Mouse (Mus musculus) lung, postnatal 0 days (tissue): ENCODE results near the gene Pthlh. TPM values are rescaled to one million over a fixed set of nuclear protein-coding genes. Genes with fewer than 3 reads are reported as not detected.
A peak's percentile ranks its signal among the peaks of the same experiment; 100 is the strongest.

Experiments used
- ATAC-seq: fragments of 200-750 bp; cut with Nextera tagmentation; 2 replicates; pipeline ENCODE4 v1.8.0; 2017; ENCODE audit warnings: moderate library complexity
- DNase-seq: peaks from one replicate; pipeline ENCODE4 v3.0.0-alpha.2; 2016; ENCODE audit warnings: low spot score
- H3K27ac ChIP-seq: fragments of 300-500 bp; sonication (generic); 2 replicates; pipeline ENCODE4 v1.5.1; 2014; ENCODE audit warnings: antibody characterized with exemption, mild to moderate bottlenecking, low read length, mixed read lengths
- H3K27me3 ChIP-seq: fragments of 300-500 bp; sonication (generic); replicated peaks from 2 replicates; pipeline ENCODE4 v1.6.1; 2014; ENCODE audit warnings: low read length, mixed read lengths; ENCODE audit not compliant: insufficient read depth
- H3K36me3 ChIP-seq: fragments of 300-500 bp; sonication (generic); 2 replicates; pipeline ENCODE4 v1.6.1; 2014; ENCODE audit warnings: low read length, mixed read lengths; ENCODE audit not compliant: insufficient read depth
- H3K4me1 ChIP-seq: fragments of 300-500 bp; sonication (generic); 2 replicates; pipeline ENCODE4 v1.6.1; 2014; ENCODE audit warnings: antibody characterized with exemption, low read depth, low read length, mixed read lengths; ENCODE audit not compliant: insufficient read depth
- H3K4me2 ChIP-seq: fragments of 300-500 bp; sonication (generic); replicated peaks from 2 replicates; pipeline ENCODE4 v1.6.1; 2014; ENCODE audit warnings: low read depth, mild to moderate bottlenecking, low read length, moderate library complexity, mixed read lengths
- H3K4me3 ChIP-seq: fragments of 300-500 bp; sonication (generic); 2 replicates; pipeline ENCODE4 v1.5.1; 2014; ENCODE audit warnings: low read depth, low read length
- H3K9ac ChIP-seq: fragments of 300-500 bp; sonication (generic); replicated peaks from 2 replicates; pipeline ENCODE4 v1.6.1; 2014; ENCODE audit warnings: low read depth, mild to moderate bottlenecking
- H3K9me3 ChIP-seq: fragments of 300-500 bp; sonication (generic); 2 replicates; pipeline ENCODE4 v1.6.1; 2016; ENCODE audit warnings: low read length, mixed read lengths
- CTCF ChIP-seq: IDR thresholded peaks from 2 replicates; pipeline ENCODE4 v1.5.1; 2016; ENCODE audit warnings: antibody characterized with exemption, mild to moderate bottlenecking
- EP300 ChIP-seq: IDR thresholded peaks from 2 replicates; pipeline ENCODE4 v1.6.1; 2016; ENCODE audit warnings: antibody characterized with exemption, mild to moderate bottlenecking, control low read depth
- WGBS: fragments of 180-500 bp; shearing (Covaris S2); extraction: QIAGEN DNeasy Blood & Tissue Kit; methylation state at CpG from one replicate; pipeline ENCODE4 v1.1.7; 2014; 5-methylcytosine and 5-hydroxymethylcytosine counted together
- polyA plus RNA-seq: library from polyadenylated mRNA; unstranded; fragments of >200 nt; fragmentation: Nextera tagmentation; extraction: Ambion mirVana; gene quantifications from 2 replicates; pipeline ENCODE4 v1.2.1, GENCODE M21; 2015

Gene Pthlh
- polyA plus RNA-seq, 1 experiment from 2014 or later = 1.5 TPM

GRCm38 (mm10) chr6:147279309-147279708 is 15.3 kb upstream of the Pthlh start:
- WGBS = 47% methylated on average over 5 of the region's 5 CpGs
- DNase-seq (no peak), ATAC-seq (no peak)
- H3K4me1 ChIP-seq = no peaks in the 10 kb centered on the region
- H3K36me3 ChIP-seq = no peaks in the 10 kb centered on the region
- H3K27ac ChIP-seq = no peak overlapping the region
- H3K4me3 ChIP-seq = no peak overlapping the region
- no peaks in the 10 kb centered on the region for H3K9me3 ChIP-seq
- TF ChIP-seq EP300 = no peak
- TF ChIP-seq CTCF = no peak
- no peak overlapping the region for H3K4me2 ChIP-seq
- H3K9ac ChIP-seq = no peak overlapping the region
- no peaks in the 10 kb centered on the region for H3K27me3 ChIP-seq

DNA sequence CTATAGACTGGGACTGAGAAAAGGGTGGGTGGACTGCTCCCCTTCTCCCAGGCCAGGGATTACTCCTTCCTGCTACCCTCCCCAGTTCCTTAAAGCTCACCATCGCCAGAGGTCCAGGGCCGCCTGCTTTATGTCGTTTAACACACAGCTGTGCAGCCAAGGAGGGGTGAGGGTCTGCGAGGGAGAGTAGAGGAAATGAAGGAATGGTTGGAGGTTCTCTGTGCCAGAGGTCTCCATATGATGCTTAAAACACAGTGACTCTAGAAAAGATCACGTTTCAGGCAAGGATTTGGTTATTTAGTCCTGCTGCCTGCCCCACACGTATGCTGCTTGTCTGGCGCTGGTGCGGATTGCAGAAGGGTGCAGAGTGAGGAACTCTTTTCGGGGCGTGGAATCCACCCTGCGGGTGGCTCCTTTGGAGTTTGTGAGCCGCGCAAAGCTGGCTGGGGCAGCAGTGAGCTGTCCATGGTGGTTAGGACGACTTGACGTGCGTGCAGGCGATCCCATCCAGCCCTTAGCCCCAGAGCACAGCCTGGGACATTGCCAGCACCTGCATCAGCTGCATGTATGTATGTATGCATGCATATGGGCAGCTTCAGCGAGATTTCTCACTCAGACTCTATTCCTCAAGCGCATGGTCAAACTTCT is 4.3 kb upstream of the Pthlh start:
- DNase-seq (peak; percentile 45), ATAC-seq (peak; percentile 47)

GRCm38 (mm10) chr6:147266466-147266865 is 2.5 kb upstream of the Pthlh start:
- H3K4me2 ChIP-seq = no peak overlapping the region

More for the DNA sequence above, 4.3 kb upstream of the Pthlh start:
- no peak overlapping the region for H3K4me3 ChIP-seq
- H3K9ac ChIP-seq = no peak overlapping the region
- no peak overlapping the region for H3K4me2 ChIP-seq
- no peak overlapping the region for H3K27ac ChIP-seq
- no peaks in the 10 kb centered on the region for H3K9me3 ChIP-seq
- no peak for TF ChIP-seq EP300
- 2% methylated on average over 19 of the region's 19 CpGs for WGBS
- no peaks in the 10 kb centered on the region for H3K4me1 ChIP-seq
- no peaks in the 10 kb centered on the region for H3K36me3 ChIP-seq
- H3K27me3 ChIP-seq = peaks cover 11% of the 10 kb centered on the region

DNA sequence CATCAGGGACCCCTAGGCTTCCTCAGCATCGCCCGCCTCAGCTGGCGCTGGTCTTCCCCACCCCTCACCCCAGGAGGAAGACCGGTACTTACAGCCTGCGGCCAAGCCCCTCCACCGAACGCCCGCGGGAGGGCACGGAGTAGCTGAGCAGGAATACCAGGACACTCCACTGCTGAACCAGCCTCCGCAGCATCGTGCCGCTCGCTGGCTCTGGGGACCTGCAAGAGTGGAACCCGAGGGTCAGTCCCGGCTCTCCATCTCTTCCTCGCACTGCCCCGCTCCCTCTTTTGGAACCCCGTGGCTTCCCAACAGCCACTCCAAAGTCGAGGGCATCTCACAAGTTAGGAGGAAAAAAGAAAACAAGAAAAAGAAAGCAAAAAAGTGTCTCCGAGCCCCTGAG is 805 bp downstream of the Pthlh start:
- under 1% methylated on average over 21 of the region's 21 CpGs for WGBS
- peaks cover 15% of the 10 kb centered on the region for H3K27me3 ChIP-seq

More at GRCm38 (mm10) chr6:147266466-147266865, 2.5 kb upstream of the Pthlh start:
- TF ChIP-seq EP300 (no peak), CTCF (no peak)
- WGBS = 79% methylated on average over 6 of the region's 6 CpGs
- Histone ChIP-seq H3K27me3 (peaks cover 15% of the 10 kb centered on the region), H3K36me3 (no peaks in the 10 kb centered on the region), H3K4me3 (no peak overlapping the region), H3K27ac (no peak overlapping the region), H3K4me1 (no peaks in the 10 kb centered on the region), H3K9ac (no peak overlapping the region), H3K9me3 (no peaks in the 10 kb centered on the region)
- DNase-seq (no peak), ATAC-seq (no peak)

DNA sequence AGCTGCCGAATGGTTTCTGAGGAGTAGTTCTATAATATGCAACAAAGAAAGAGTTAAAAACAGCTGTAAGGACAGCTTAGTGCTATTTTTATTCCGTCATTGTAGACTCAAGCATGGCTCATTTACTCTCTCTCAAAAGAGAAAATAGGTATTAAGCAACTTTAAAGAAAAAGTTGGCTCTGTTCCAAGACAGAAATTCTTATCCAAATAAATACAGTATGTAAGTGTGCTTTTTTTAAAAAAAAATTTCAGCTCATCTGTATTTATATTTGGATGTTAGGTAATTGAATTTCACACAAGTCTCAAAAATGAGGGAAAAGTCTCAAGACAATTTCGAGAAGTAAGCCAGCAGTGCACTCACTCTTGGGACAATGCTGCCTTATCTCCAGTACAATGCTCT is 2.4 kb downstream of the Pthlh start:
- no peak for TF ChIP-seq CTCF
- no peak for TF ChIP-seq EP300
- peak; percentile 52 for DNase-seq
- WGBS = 27% methylated on average over 3 of the region's 3 CpGs
- Histone ChIP-seq H3K4me1 (no peaks in the 10 kb centered on the region), H3K4me3 (no peak overlapping the region), H3K27me3 (peaks cover 12% of the 10 kb centered on the region), H3K9me3 (no peaks in the 10 kb centered on the region), H3K27ac (no peak overlapping the region), H3K4me2 (no peak overlapping the region), H3K9ac (no peak overlapping the region), H3K36me3 (no peaks in the 10 kb centered on the region)
- ATAC-seq = no peak

More for the DNA sequence above, 805 bp downstream of the Pthlh start:
- Histone ChIP-seq H3K9ac (no peak overlapping the region), H3K27ac (no peak overlapping the region), H3K4me1 (no peaks in the 10 kb centered on the region), H3K4me2 (peak overlapping the region; percentile 76), H3K9me3 (no peaks in the 10 kb centered on the region), H3K4me3 (peak overlapping the region; percentile 42), H3K36me3 (no peaks in the 10 kb centered on the region)
- ATAC-seq (no peak), DNase-seq (peak; percentile 15)
- TF ChIP-seq EP300 (no peak), CTCF (no peak)

DNA sequence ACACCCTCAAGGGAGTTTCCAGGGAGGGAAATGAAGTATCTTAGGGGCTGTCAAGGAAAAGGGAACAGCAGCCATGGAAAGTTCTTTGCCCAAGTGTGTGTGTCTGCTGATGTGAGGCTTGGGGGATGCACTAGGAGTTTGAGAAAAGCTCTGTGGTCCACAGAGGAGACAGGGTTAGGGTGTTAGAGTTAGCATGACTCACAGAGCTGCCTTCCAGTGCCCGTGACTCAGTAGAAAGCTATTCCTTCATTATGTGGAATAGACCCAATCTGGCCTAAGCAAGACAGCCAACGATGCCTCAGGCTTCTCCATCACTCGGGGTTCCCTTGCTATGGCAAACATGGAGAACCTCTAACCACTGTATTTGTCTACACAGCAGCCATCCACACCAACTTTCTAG is 3.2 kb downstream of the Pthlh start:
- no peak overlapping the region for H3K27ac ChIP-seq
- no peaks in the 10 kb centered on the region for H3K4me1 ChIP-seq
- ATAC-seq (no peak), DNase-seq (no peak)
- peaks cover 12% of the 10 kb centered on the region for H3K27me3 ChIP-seq
- TF ChIP-seq CTCF (no peak), EP300 (no peak)
- H3K9me3 ChIP-seq = no peaks in the 10 kb centered on the region
- no peak overlapping the region for H3K4me2 ChIP-seq
- H3K9ac ChIP-seq = no peak overlapping the region
- H3K4me3 ChIP-seq = no peak overlapping the region
- 48% methylated on average over 3 of the region's 3 CpGs for WGBS
- H3K36me3 ChIP-seq = no peaks in the 10 kb centered on the region
